Mouse (Mus musculus): ENCODE results near the gene Prlh. TPM values are rescaled to one million over a fixed set of nuclear protein-coding genes. Genes with fewer than 3 reads are reported as not detected.

The Prlh gene
- polyA plus RNA-seq, 1 experiment from 2014 or later: not detected

- Histone ChIP-seq H3K4me1 (ENCODE audit: control insufficient read depth in 2 of 2, insufficient read depth in 2 of 2, low read length in 2 of 2) (peaks cover 0 to 4% of the 10 kb centered on the region in 2 experiments; a peak in 1 of 4 replicates), H3K4me2 (ENCODE audit: low read length) (no peak overlapping the region), H3K9ac (ENCODE audit: low read length) (no peak overlapping the region), H3K4me3 (ENCODE audit: control insufficient read depth in 1 of 2, insufficient read depth in 1 of 2, low read depth in 1 of 2, low read length in 2 of 2) (no peak overlapping the region), H3K27me3 (ENCODE audit: control insufficient read depth, insufficient read depth, low read length) (peaks cover 21% of the 10 kb centered on the region), H3K27ac (replicated peaks in 1 of 2; ENCODE audit: control insufficient read depth in 1 of 2, insufficient read depth in 1 of 2, low read depth in 2 of 2, low read length in 2 of 2) (no peak overlapping the region), H3K9me3 (ENCODE audit: control insufficient read depth, low read length) (no peaks in the 10 kb centered on the region), H3K36me3 (ENCODE audit: control insufficient read depth, insufficient read depth, low read length) (no peaks in the 10 kb centered on the region)
- WGBS: 77% methylated on average over 11 of the region's 11 CpGs
- ATAC-seq (ENCODE audit: insufficient number of reproducible peaks, insufficient read depth, low FRiP score, low read depth): no peak
Measured at GRCm38 (mm10) chr1:90953688-90954087, 780 bp downstream of the Prlh start.

- 29% methylated on average over 7 of the region's 7 CpGs for WGBS
Measured at GRCm38 (mm10) chr1:90956245-90957096, 3.6 kb downstream of the Prlh start.

GRCm38 (mm10) chr1:90962526-90962925, 9.6 kb downstream of the Prlh start:
- H3K27me3 ChIP-seq (ENCODE audit: control insufficient read depth, insufficient read depth, low read length): peaks cover 32% of the 10 kb centered on the region
- peaks cover 8 to 17% of the 10 kb centered on the region in 2 experiments for H3K4me1 ChIP-seq (ENCODE audit: control insufficient read depth in 2 of 2, insufficient read depth in 2 of 2, low read length in 2 of 2)
- no peaks in the 10 kb centered on the region for H3K9me3 ChIP-seq (ENCODE audit: control insufficient read depth, low read length)
- ATAC-seq (ENCODE audit: insufficient number of reproducible peaks, insufficient read depth, low FRiP score, low read depth): no peak
- H3K9ac ChIP-seq (ENCODE audit: low read length): no peak overlapping the region
- H3K36me3 ChIP-seq (ENCODE audit: control insufficient read depth, insufficient read depth, low read length): no peaks in the 10 kb centered on the region
- no peak overlapping the region for H3K4me3 ChIP-seq (ENCODE audit: control insufficient read depth in 1 of 2, insufficient read depth in 1 of 2, low read depth in 1 of 2, low read length in 2 of 2)
- no peak overlapping the region for H3K27ac ChIP-seq (replicated peaks in 1 of 2; ENCODE audit: control insufficient read depth in 1 of 2, insufficient read depth in 1 of 2, low read depth in 2 of 2, low read length in 2 of 2)
- H3K4me2 ChIP-seq (ENCODE audit: low read length): no peak overlapping the region
- 40% methylated on average over 4 of the region's 4 CpGs for WGBS

More at GRCm38 (mm10) chr1:90956245-90957096, 3.6 kb downstream of the Prlh start:
- Histone ChIP-seq H3K9me3 (ENCODE audit: control insufficient read depth, low read length) (no peaks in the 10 kb centered on the region), H3K27me3 (ENCODE audit: control insufficient read depth, insufficient read depth, low read length) (peaks cover 39% of the 10 kb centered on the region), H3K27ac (replicated peaks in 1 of 2; ENCODE audit: control insufficient read depth in 1 of 2, insufficient read depth in 1 of 2, low read depth in 2 of 2, low read length in 2 of 2) (no peak overlapping the region), H3K4me3 (ENCODE audit: control insufficient read depth in 1 of 2, insufficient read depth in 1 of 2, low read depth in 1 of 2, low read length in 2 of 2) (no peak overlapping the region), H3K4me1 (ENCODE audit: control insufficient read depth in 2 of 2, insufficient read depth in 2 of 2, low read length in 2 of 2) (peaks cover 0 to 4% of the 10 kb centered on the region in 2 experiments; a peak in 1 of 4 replicates), H3K36me3 (ENCODE audit: control insufficient read depth, insufficient read depth, low read length) (no peaks in the 10 kb centered on the region), H3K9ac (ENCODE audit: low read length) (no peak overlapping the region), H3K4me2 (ENCODE audit: low read length) (no peak overlapping the region)
- ATAC-seq (ENCODE audit: insufficient number of reproducible peaks, insufficient read depth, low FRiP score, low read depth): no peak

- Histone ChIP-seq H3K4me1 (ENCODE audit: control insufficient read depth in 2 of 2, insufficient read depth in 2 of 2, low read length in 2 of 2) (peaks cover 13 to 22% of the 10 kb centered on the region in 2 experiments), H3K27me3 (ENCODE audit: control insufficient read depth, insufficient read depth, low read length) (peaks cover 28% of the 10 kb centered on the region), H3K4me2 (ENCODE audit: low read length) (no peak overlapping the region; the same call in 1 of the 2 replicates), H3K27ac (replicated peaks in 1 of 2; ENCODE audit: control insufficient read depth in 1 of 2, insufficient read depth in 1 of 2, low read depth in 2 of 2, low read length in 2 of 2) (peak overlapping the region; percentile 12 to 29; a peak in 2 of 4 replicates), H3K36me3 (ENCODE audit: control insufficient read depth, insufficient read depth, low read length) (no peaks in the 10 kb centered on the region), H3K4me3 (ENCODE audit: control insufficient read depth in 1 of 2, insufficient read depth in 1 of 2, low read depth in 1 of 2, low read length in 2 of 2) (no peak overlapping the region), H3K9ac (ENCODE audit: low read length) (no peak overlapping the region), H3K9me3 (ENCODE audit: control insufficient read depth, low read length) (no peaks in the 10 kb centered on the region)
- WGBS: 16% methylated on average over 3 of the region's 3 CpGs
- ATAC-seq (ENCODE audit: insufficient number of reproducible peaks, insufficient read depth, low FRiP score, low read depth): peak; percentile 54
Measured at GRCm38 (mm10) chr1:90962994-90963393, 10.1 kb downstream of the Prlh start.

- 46% methylated on average over 7 of the region's 7 CpGs for WGBS
- Histone ChIP-seq H3K4me1 (ENCODE audit: control insufficient read depth in 2 of 2, insufficient read depth in 2 of 2, low read length in 2 of 2) (peaks cover 26 to 45% of the 10 kb centered on the region in 2 experiments), H3K4me2 (ENCODE audit: low read length) (peak overlapping the region; percentile 13), H3K27me3 (ENCODE audit: control insufficient read depth, insufficient read depth, low read length) (no peaks in the 10 kb centered on the region; the same call in 1 of the 2 replicates), H3K27ac (replicated peaks in 1 of 2; ENCODE audit: control insufficient read depth in 1 of 2, insufficient read depth in 1 of 2, low read depth in 2 of 2, low read length in 2 of 2) (peak overlapping the region; percentile 55 to 66; a peak in 3 of 4 replicates), H3K4me3 (ENCODE audit: control insufficient read depth in 1 of 2, insufficient read depth in 1 of 2, low read depth in 1 of 2, low read length in 2 of 2) (no peak overlapping the region), H3K9ac (ENCODE audit: low read length) (peak overlapping the region; percentile 53; the same call in 1 of the 2 replicates), H3K9me3 (ENCODE audit: control insufficient read depth, low read length) (no peaks in the 10 kb centered on the region), H3K36me3 (ENCODE audit: control insufficient read depth, insufficient read depth, low read length) (no peaks in the 10 kb centered on the region)
- ATAC-seq (ENCODE audit: insufficient number of reproducible peaks, insufficient read depth, low FRiP score, low read depth): peak; percentile 41; the same call in 1 of the 2 replicates
Measured at GRCm38 (mm10) chr1:90967583-90967982, 14.7 kb downstream of the Prlh start.

GRCm38 (mm10) chr1:90968649-90969048, 15.7 kb downstream of the Prlh start:
- H3K27ac ChIP-seq (replicated peaks in 1 of 2; ENCODE audit: control insufficient read depth in 1 of 2, insufficient read depth in 1 of 2, low read depth in 2 of 2, low read length in 2 of 2): no peak overlapping the region
- no peak overlapping the region for H3K4me2 ChIP-seq (ENCODE audit: low read length)
- no peak for ATAC-seq (ENCODE audit: insufficient number of reproducible peaks, insufficient read depth, low FRiP score, low read depth)
- no peaks in the 10 kb centered on the region for H3K9me3 ChIP-seq (ENCODE audit: control insufficient read depth, low read length)
- no peaks in the 10 kb centered on the region for H3K36me3 ChIP-seq (ENCODE audit: control insufficient read depth, insufficient read depth, low read length)
- no peak overlapping the region for H3K9ac ChIP-seq (ENCODE audit: low read length)
- H3K4me3 ChIP-seq (ENCODE audit: control insufficient read depth in 1 of 2, insufficient read depth in 1 of 2, low read depth in 1 of 2, low read length in 2 of 2): no peak overlapping the region
- peaks cover 31 to 43% of the 10 kb centered on the region in 2 experiments for H3K4me1 ChIP-seq (ENCODE audit: control insufficient read depth in 2 of 2, insufficient read depth in 2 of 2, low read length in 2 of 2)
- H3K27me3 ChIP-seq (ENCODE audit: control insufficient read depth, insufficient read depth, low read length): no peaks in the 10 kb centered on the region
- 78% methylated on average over 4 of the region's 4 CpGs for WGBS

GRCm38 (mm10) chr1:90969347-90969784, 16.5 kb downstream of the Prlh start, which contains the start of gene Rab17:
Gene Rab17, minus strand, starts transcription at chr1:90969661.
- H3K4me3 ChIP-seq (ENCODE audit: control insufficient read depth in 1 of 2, insufficient read depth in 1 of 2, low read depth in 1 of 2, low read length in 2 of 2): no peak within 1 kb of the TSS
- WGBS: 45% methylated on average over 9 of the region's 9 CpGs
- no peaks in the 10 kb centered on the region for H3K27me3 ChIP-seq (ENCODE audit: control insufficient read depth, insufficient read depth, low read length)
- H3K36me3 ChIP-seq (ENCODE audit: control insufficient read depth, insufficient read depth, low read length): no peaks in the 10 kb centered on the region
- no peak within 1 kb of the TSS for H3K27ac ChIP-seq (replicated peaks in 1 of 2; ENCODE audit: control insufficient read depth in 1 of 2, insufficient read depth in 1 of 2, low read depth in 2 of 2, low read length in 2 of 2)
- peaks cover 35 to 47% of the 10 kb centered on the region in 2 experiments for H3K4me1 ChIP-seq (ENCODE audit: control insufficient read depth in 2 of 2, insufficient read depth in 2 of 2, low read length in 2 of 2)
- no peak for ATAC-seq (ENCODE audit: insufficient number of reproducible peaks, insufficient read depth, low FRiP score, low read depth)
- peak within 1 kb of the TSS; percentile 51; the same call in 1 of the 2 replicates for H3K9ac ChIP-seq (ENCODE audit: low read length)
- peak within 1 kb of the TSS; percentile 22; the same call in 1 of the 2 replicates for H3K4me2 ChIP-seq (ENCODE audit: low read length)
- no peaks in the 10 kb centered on the region for H3K9me3 ChIP-seq (ENCODE audit: control insufficient read depth, low read length)

All from heart, embryonic 14.5 days (tissue).